Mouse (Mus musculus) testis, postnatal 10 days (tissue): ENCODE data around the gene Mrc2.

Experiments
- DNase-seq: peaks from one replicate; pipeline ENCODE4 v3.0.0; 2021; ENCODE audit warnings: low spot score

The Mrc2 gene

GRCm38 (mm10) chr11:105311291-105311975 is 19.0 kb downstream of the Mrc2 start:
- peak; percentile 45 for DNase-seq

GRCm38 (mm10) chr11:105312311-105312942 is 20.0 kb downstream of the Mrc2 start:
- DNase-seq = no peak

- peak; percentile 57 for DNase-seq
These were observed 20.7 kb downstream of the Mrc2 start for GRCm38 (mm10) chr11:105312972-105313632.

- DNase-seq = no peak
These were observed 21.2 kb downstream of the Mrc2 start for GRCm38 (mm10) chr11:105313633-105314014.

GRCm38 (mm10) chr11:105315296-105315695 is 22.9 kb downstream of the Mrc2 start:
- DNase-seq = no peak

- no peak for DNase-seq
These were observed 23.7 kb downstream of the Mrc2 start for GRCm38 (mm10) chr11:105316121-105316520.

GRCm38 (mm10) chr11:105317769-105318168 is 25.3 kb downstream of the Mrc2 start:
- no peak for DNase-seq

GRCm38 (mm10) chr11:105321090-105321489 is 28.6 kb downstream of the Mrc2 start:
- DNase-seq = no peak

GRCm38 (mm10) chr11:105323530-105323929 is 31.1 kb downstream of the Mrc2 start:
- no peak for DNase-seq

- no peak for DNase-seq
These were observed 34.7 kb downstream of the Mrc2 start for GRCm38 (mm10) chr11:105327101-105327500.

- no peak for DNase-seq
These were observed 37.5 kb downstream of the Mrc2 start for GRCm38 (mm10) chr11:105329962-105330361.

- no peak for DNase-seq
These were observed 38.7 kb downstream of the Mrc2 start for GRCm38 (mm10) chr11:105331129-105331528.

GRCm38 (mm10) chr11:105331732-105332131 is 39.3 kb downstream of the Mrc2 start:
- peak; percentile 84 for DNase-seq

- DNase-seq = peak; percentile 80
These were observed 40.0 kb downstream of the Mrc2 start for GRCm38 (mm10) chr11:105332468-105332867.

GRCm38 (mm10) chr11:105333867-105334670 is 41.6 kb downstream of the Mrc2 start:
- no peak for DNase-seq

GRCm38 (mm10) chr11:105338596-105339390 is 46.4 kb downstream of the Mrc2 start:
- DNase-seq = no peak

- no peak for DNase-seq
These were observed 52.8 kb downstream of the Mrc2 start for GRCm38 (mm10) chr11:105345284-105345683.

- peak; percentile 92 for DNase-seq
These were observed 55.0 kb downstream of the Mrc2 start for GRCm38 (mm10) chr11:105347162-105348161.

GRCm38 (mm10) chr11:105348495-105348982 is 56.1 kb downstream of the Mrc2 start:
- no peak for DNase-seq

GRCm38 (mm10) chr11:105349780-105350324 is 57.4 kb downstream of the Mrc2 start:
- no peak for DNase-seq
